Mouse (Mus musculus) CH12.LX (cell line): ENCODE results near the gene Iqschfp.
A peak's percentile ranks its signal among the peaks of the same experiment; 100 is the strongest.

ENCODE experiments used
- BHLHE40 ChIP-seq: IDR thresholded peaks from 2 replicates; pipeline ENCODE4 v1.6.1; 2011; ENCODE audit warnings: mild to moderate bottlenecking, low read depth, low read length, improper control_type of control experiment
- CTCF ChIP-seq, 2 experiments: IDR thresholded peaks in 1 of 2; conservative IDR thresholded peaks in 1 of 2; 2 replicates each; pipeline ENCODE4 v1.5.1; 2011 to 2012; ENCODE audit warnings: low read depth in 2 of 2, low read length in 2 of 2, improper control_type of control experiment in 1 of 2, inconsistent platforms in 1 of 2, mild to moderate bottlenecking in 1 of 2, moderate library complexity in 1 of 2
- EP300 ChIP-seq: IDR thresholded peaks from 2 replicates; pipeline ENCODE4 v1.6.1; 2011; ENCODE audit warnings: low read length, improper control_type of control experiment
- POLR2A ChIP-seq: IDR thresholded peaks from 2 replicates; pipeline ENCODE4 v1.6.1; 2011; ENCODE audit warnings: low read depth, mild to moderate bottlenecking, improper control_type of control experiment, low read length
- POLR2AphosphoS2 ChIP-seq: IDR thresholded peaks from 2 replicates; pipeline ENCODE4 v1.6.1; 2011; ENCODE audit warnings: low read depth, low read length, improper control_type of control experiment
- USF1 ChIP-seq: IDR thresholded peaks from 2 replicates; pipeline ENCODE4 v1.6.1; 2014; ENCODE audit warnings: low read depth, mild to moderate bottlenecking, inconsistent platforms, low read length, improper control_type of control experiment
- USF2 ChIP-seq: conservative IDR thresholded peaks from 2 replicates; pipeline ENCODE4 v1.6.1; 2011; ENCODE audit warnings: low read depth, low read length, improper control_type of control experiment
- ZC3H11A ChIP-seq: IDR thresholded peaks from 2 replicates; pipeline ENCODE4 v1.6.1; 2012; ENCODE audit warnings: low read depth, mild to moderate bottlenecking, inconsistent platforms, low read length, improper control_type of control experiment

- TF ChIP-seq POLR2AphosphoS2: no peak
- no peak for TF ChIP-seq EP300
- TF ChIP-seq POLR2A: no peak
- peak in 1 of 2 experiments; percentile 84; a peak in 3 of 4 replicates for TF ChIP-seq CTCF (conservative IDR thresholded peaks at IDR 0.05 in 1 of 2, IDR thresholded peaks at IDR 0.05 in 1 of 2; ENCODE audit: low read depth in 2 of 2, low read length in 2 of 2)
- no peak for TF ChIP-seq BHLHE40
- no peak for TF ChIP-seq USF2
- no peak for TF ChIP-seq ZC3H11A
- TF ChIP-seq USF1: no peak
Observed at GRCm38 (mm10) chr3:68542944-68543501, 651.0 kb downstream of the Iqschfp start.
